Mouse (Mus musculus) embryonic fibroblast, embryonic 13.5 days (primary cell): ENCODE results near the gene Palld.

Source experiments
- CTCF ChIP-seq: IDR thresholded peaks from 2 replicates; pipeline ENCODE4 v1.5.1; 2011; ENCODE audit warnings: mild to moderate bottlenecking, control low read depth, low read length, moderate library complexity, borderline replicate concordance; ENCODE audit not compliant: insufficient read depth
- POLR2A ChIP-seq: IDR thresholded peaks from 2 replicates; pipeline ENCODE4 v1.6.1; 2011; ENCODE audit warnings: low read depth, mild to moderate bottlenecking, control low read depth, low read length, moderate library complexity

DNA sequence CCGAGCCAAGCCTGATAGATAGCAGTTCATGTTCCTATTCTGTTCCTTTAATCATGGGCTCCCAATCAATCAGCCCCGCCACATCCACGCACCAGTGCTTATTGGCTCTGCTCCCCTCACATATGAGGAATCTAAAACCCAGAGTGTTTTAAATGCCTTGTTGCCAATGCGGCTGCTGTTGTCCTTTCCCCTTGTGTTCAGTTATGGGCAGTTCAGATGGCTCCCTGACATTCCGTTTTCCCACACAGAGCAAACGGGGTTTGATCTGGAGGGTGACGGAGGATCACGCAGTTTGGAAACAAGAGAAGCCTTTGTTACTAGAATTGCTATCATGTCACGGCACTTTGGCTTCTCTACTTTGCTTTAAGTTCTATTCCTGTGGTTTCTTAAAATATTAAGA lies 125.9 kb downstream of the Palld start:
- no peak for TF ChIP-seq POLR2A
- TF ChIP-seq CTCF, result no peak
